Mouse (Mus musculus): ENCODE measurements at regions not wholly inside any gene's neighbourhood (a gene's known extent, or its start where the extent isn't known, plus 50 kb on each side); places are given as distances from the start of the nearest gene placed in this dataset.

- no peak overlapping the region for H3K9ac ChIP-seq (ENCODE audit: low read depth, low read length)
- WGBS, result 52% methylated on average over 6 of the region's 6 CpGs
- ATAC-seq, result no peak
Observed at GRCm38 (mm10) chr4:97050735-97051134, 132.2 kb downstream of the Gm10192 start.

GRCm38 (mm10) chr4:97049045-97049674, 133.8 kb downstream of the Gm10192 start:
- Histone ChIP-seq H3K9me3 (ENCODE audit: control insufficient read depth, low read length) (no peaks in the 10 kb centered on the region), H3K27ac (ENCODE audit: low read length) (no peak overlapping the region), H3K27me3 (replicated peaks; ENCODE audit: control insufficient read depth, insufficient read depth, low read length) (no peaks in the 10 kb centered on the region), H3K36me3 (ENCODE audit: control insufficient read depth, insufficient read depth, low read length) (no peaks in the 10 kb centered on the region), H3K4me3 (ENCODE audit: low read length) (no peak overlapping the region), H3K4me1 (ENCODE audit: control insufficient read depth, insufficient read depth, low read length) (no peaks in the 10 kb centered on the region), H3K4me2 (ENCODE audit: low read depth, low read length) (no peak overlapping the region), H3K9ac (ENCODE audit: low read depth, low read length) (no peak overlapping the region)
- 73% methylated on average over 4 of the region's 4 CpGs for WGBS
- ATAC-seq, result no peak

More at GRCm38 (mm10) chr4:97050735-97051134, 132.2 kb downstream of the Gm10192 start:
- Histone ChIP-seq H3K27ac (ENCODE audit: low read length) (no peak overlapping the region), H3K4me2 (ENCODE audit: low read depth, low read length) (no peak overlapping the region), H3K9me3 (ENCODE audit: control insufficient read depth, low read length) (no peaks in the 10 kb centered on the region), H3K36me3 (ENCODE audit: control insufficient read depth, insufficient read depth, low read length) (no peaks in the 10 kb centered on the region), H3K4me1 (ENCODE audit: control insufficient read depth, insufficient read depth, low read length) (no peaks in the 10 kb centered on the region), H3K4me3 (ENCODE audit: low read length) (no peak overlapping the region), H3K27me3 (replicated peaks; ENCODE audit: control insufficient read depth, insufficient read depth, low read length) (no peaks in the 10 kb centered on the region)

GRCm38 (mm10) chr4:97037693-97038348, 145.1 kb downstream of the Gm10192 start:
- no peak for ATAC-seq
- no peak overlapping the region for H3K4me2 ChIP-seq (ENCODE audit: low read depth, low read length)
- H3K4me3 ChIP-seq (ENCODE audit: low read length), result no peak overlapping the region
- WGBS, result 40% methylated on average over 2 of the region's 2 CpGs
- no peak overlapping the region for H3K9ac ChIP-seq (ENCODE audit: low read depth, low read length)
- H3K9me3 ChIP-seq (ENCODE audit: control insufficient read depth, low read length), result no peaks in the 10 kb centered on the region
- H3K36me3 ChIP-seq (ENCODE audit: control insufficient read depth, insufficient read depth, low read length), result no peaks in the 10 kb centered on the region
- no peaks in the 10 kb centered on the region for H3K27me3 ChIP-seq (replicated peaks; ENCODE audit: control insufficient read depth, insufficient read depth, low read length)
- no peaks in the 10 kb centered on the region for H3K4me1 ChIP-seq (ENCODE audit: control insufficient read depth, insufficient read depth, low read length)
- H3K27ac ChIP-seq (ENCODE audit: low read length), result no peak overlapping the region

GRCm38 (mm10) chr4:97028938-97029337, 154.0 kb downstream of the Gm10192 start:
- Histone ChIP-seq H3K4me3 (ENCODE audit: low read length) (no peak overlapping the region), H3K36me3 (ENCODE audit: control insufficient read depth, insufficient read depth, low read length) (no peaks in the 10 kb centered on the region), H3K27me3 (replicated peaks; ENCODE audit: control insufficient read depth, insufficient read depth, low read length) (no peaks in the 10 kb centered on the region), H3K9ac (ENCODE audit: low read depth, low read length) (no peak overlapping the region), H3K4me1 (ENCODE audit: control insufficient read depth, insufficient read depth, low read length) (no peaks in the 10 kb centered on the region), H3K4me2 (ENCODE audit: low read depth, low read length) (no peak overlapping the region), H3K9me3 (ENCODE audit: control insufficient read depth, low read length) (no peaks in the 10 kb centered on the region), H3K27ac (ENCODE audit: low read length) (no peak overlapping the region)
- ATAC-seq, result no peak

GRCm38 (mm10) chr4:97025446-97026040, 157.4 kb downstream of the Gm10192 start:
- Histone ChIP-seq H3K9me3 (ENCODE audit: control insufficient read depth, low read length) (no peaks in the 10 kb centered on the region), H3K27ac (ENCODE audit: low read length) (no peak overlapping the region), H3K4me1 (ENCODE audit: control insufficient read depth, insufficient read depth, low read length) (no peaks in the 10 kb centered on the region), H3K27me3 (replicated peaks; ENCODE audit: control insufficient read depth, insufficient read depth, low read length) (no peaks in the 10 kb centered on the region), H3K36me3 (ENCODE audit: control insufficient read depth, insufficient read depth, low read length) (no peaks in the 10 kb centered on the region), H3K4me3 (ENCODE audit: low read length) (no peak overlapping the region), H3K9ac (ENCODE audit: low read depth, low read length) (no peak overlapping the region), H3K4me2 (ENCODE audit: low read depth, low read length) (no peak overlapping the region)
- ATAC-seq, result no peak
- WGBS, result 79% methylated on average over 4 of the region's 4 CpGs

GRCm38 (mm10) chr4:97001321-97001720, 181.6 kb downstream of the Gm10192 start:
- Histone ChIP-seq H3K4me2 (ENCODE audit: low read depth, low read length) (no peak overlapping the region), H3K9me3 (ENCODE audit: control insufficient read depth, low read length) (no peaks in the 10 kb centered on the region), H3K27ac (ENCODE audit: low read length) (no peak overlapping the region), H3K4me1 (ENCODE audit: control insufficient read depth, insufficient read depth, low read length) (no peaks in the 10 kb centered on the region), H3K4me3 (ENCODE audit: low read length) (no peak overlapping the region), H3K27me3 (replicated peaks; ENCODE audit: control insufficient read depth, insufficient read depth, low read length) (no peaks in the 10 kb centered on the region), H3K9ac (ENCODE audit: low read depth, low read length) (no peak overlapping the region), H3K36me3 (ENCODE audit: control insufficient read depth, insufficient read depth, low read length) (no peaks in the 10 kb centered on the region)
- ATAC-seq, result no peak

GRCm38 (mm10) chr4:96980311-96980710, 195.3 kb upstream of the Gm12695 start:
- no peak overlapping the region for H3K9ac ChIP-seq (ENCODE audit: low read depth, low read length)
- H3K4me3 ChIP-seq (ENCODE audit: low read length), result no peak overlapping the region
- no peak overlapping the region for H3K4me2 ChIP-seq (ENCODE audit: low read depth, low read length)
- no peak overlapping the region for H3K27ac ChIP-seq (ENCODE audit: low read length)
- H3K36me3 ChIP-seq (ENCODE audit: control insufficient read depth, insufficient read depth, low read length), result no peaks in the 10 kb centered on the region
- no peaks in the 10 kb centered on the region for H3K27me3 ChIP-seq (replicated peaks; ENCODE audit: control insufficient read depth, insufficient read depth, low read length)
- no peak for ATAC-seq
- 52% methylated on average over 2 of the region's 2 CpGs for WGBS
- H3K9me3 ChIP-seq (ENCODE audit: control insufficient read depth, low read length), result no peaks in the 10 kb centered on the region
- H3K4me1 ChIP-seq (ENCODE audit: control insufficient read depth, insufficient read depth, low read length), result no peaks in the 10 kb centered on the region

- no peaks in the 10 kb centered on the region for H3K4me1 ChIP-seq (ENCODE audit: control insufficient read depth, insufficient read depth, low read length)
- no peak overlapping the region for H3K9ac ChIP-seq (ENCODE audit: low read depth, low read length)
- H3K9me3 ChIP-seq (ENCODE audit: control insufficient read depth, low read length), result no peaks in the 10 kb centered on the region
- ATAC-seq, result no peak
- no peaks in the 10 kb centered on the region for H3K27me3 ChIP-seq (replicated peaks; ENCODE audit: control insufficient read depth, insufficient read depth, low read length)
- WGBS, result 82% methylated on average over 3 of the region's 3 CpGs
- H3K36me3 ChIP-seq (ENCODE audit: control insufficient read depth, insufficient read depth, low read length), result no peaks in the 10 kb centered on the region
- H3K4me3 ChIP-seq (ENCODE audit: low read length), result no peak overlapping the region
- no peak overlapping the region for H3K4me2 ChIP-seq (ENCODE audit: low read depth, low read length)
- H3K27ac ChIP-seq (ENCODE audit: low read length), result no peak overlapping the region
Observed at GRCm38 (mm10) chr4:96979876-96980275, 194.9 kb upstream of the Gm12695 start.

GRCm38 (mm10) chr4:96974935-96975334, 189.9 kb upstream of the Gm12695 start:
- Histone ChIP-seq H3K4me1 (ENCODE audit: control insufficient read depth, insufficient read depth, low read length) (no peaks in the 10 kb centered on the region), H3K9me3 (ENCODE audit: control insufficient read depth, low read length) (no peaks in the 10 kb centered on the region), H3K4me3 (ENCODE audit: low read length) (no peak overlapping the region), H3K27me3 (replicated peaks; ENCODE audit: control insufficient read depth, insufficient read depth, low read length) (no peaks in the 10 kb centered on the region), H3K36me3 (ENCODE audit: control insufficient read depth, insufficient read depth, low read length) (no peaks in the 10 kb centered on the region), H3K9ac (ENCODE audit: low read depth, low read length) (no peak overlapping the region), H3K27ac (ENCODE audit: low read length) (no peak overlapping the region), H3K4me2 (ENCODE audit: low read depth, low read length) (no peak overlapping the region)
- WGBS, result 57% methylated on average over 3 of the region's 3 CpGs
- no peak for ATAC-seq
